ENCODE assay signal across 16 mouse cellular contexts in the genomic region with DNA sequence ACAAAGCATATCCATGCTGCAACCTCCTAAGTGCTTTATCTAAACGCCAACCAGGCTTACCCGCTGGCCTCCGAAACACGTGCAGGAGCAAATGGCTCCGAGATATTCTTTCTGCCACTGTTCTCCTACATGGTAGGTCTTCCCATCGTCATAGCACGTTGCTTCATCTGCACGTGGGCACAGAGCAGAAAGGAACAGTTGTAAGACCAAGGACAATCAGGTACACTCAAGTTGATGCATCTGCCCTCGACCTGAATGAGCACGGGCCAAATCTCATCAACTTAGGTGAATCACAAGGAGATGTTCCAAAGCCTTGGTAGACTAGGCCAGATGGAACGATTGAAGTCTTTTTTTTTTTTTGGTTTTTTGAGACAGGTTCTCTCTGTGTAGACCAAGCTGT.
"Had no signal": no experiment of that assay in that cellular context is flagged by ENCODE, and none has a peak within 500 bp of the region (broad histone marks: within the 10 kb centered on the region; RNA-seq: fewer than 3 reads in every experiment).

No protein-coding gene starts in this region.

- H3K4me3 ChIP-seq: neural tube, embryonic 12.5 days; neural tube, embryonic 13.5 days; neural tube, embryonic 15.5 days; stomach, embryonic 15.5 days had no signal

- H3K4me2 ChIP-seq: neural tube, embryonic 12.5 days; neural tube, embryonic 13.5 days; neural tube, embryonic 15.5 days; stomach, embryonic 15.5 days had no signal

- H3K27me3 ChIP-seq: neural tube, embryonic 12.5 days; neural tube, embryonic 13.5 days; neural tube, embryonic 15.5 days; stomach, embryonic 15.5 days had no signal

- DNase-seq: retina, postnatal 1 day; right cerebral cortex, adult 18-20 months; right cerebral cortex, postnatal 14 days; right cerebral cortex, postnatal 25 days; right cerebral cortex, postnatal 4 days; spleen, adult 18-20 months; thymus, adult 18-20 months; thymus, adult 2 months; thymus, postnatal 14 days; thymus, postnatal 25 days; thymus, postnatal 36 days; thymus, postnatal 4 days had no signal
